Mouse (Mus musculus) myocyte (in vitro differentiated cells): ENCODE measurements around the gene Rnf38.

ENCODE experiments used
- MYOG ChIP-seq, 3 experiments: IDR thresholded peaks; one replicate each; pipeline ENCODE4 v1.6.1; 2011; ENCODE audit warnings: control low read depth in 2 of 3, low read depth in 2 of 3, mild to moderate bottlenecking in 2 of 3; ENCODE audit not compliant: insufficient read length in 2 of 3, control insufficient read depth in 1 of 3, insufficient read depth in 1 of 3
- POLR2A ChIP-seq: IDR thresholded peaks from one replicate; pipeline ENCODE4 v1.6.1; 2011; ENCODE audit warnings: low read depth, mild to moderate bottlenecking, control low read depth, moderate library complexity; ENCODE audit not compliant: insufficient read length
- TCF12 ChIP-seq: IDR thresholded peaks from one replicate; pipeline ENCODE4 v1.6.1; 2011; ENCODE audit warnings: mild to moderate bottlenecking, control low read depth; ENCODE audit not compliant: poor library complexity, insufficient read depth, severe bottlenecking
- USF1 ChIP-seq: IDR thresholded peaks from one replicate; pipeline ENCODE4 v1.6.1; 2011; ENCODE audit warnings: low read depth, mild to moderate bottlenecking, control low read depth, moderate library complexity

GRCm38 (mm10) chr4:44104195-44104917, 129.2 kb downstream of the Rnf38 start:
- TF ChIP-seq POLR2A (no peak), TCF12 (no peak), USF1 (no peak), MYOG (IDR thresholded peaks at IDR 0.05; ENCODE audit: control insufficient read depth in 1 of 3, insufficient read depth in 1 of 3, insufficient read length in 2 of 3, low read depth in 2 of 3) (no peak)
